Mouse (Mus musculus) cerebral cortex, adult 2 months (tissue): ENCODE measurements around the gene Mettl7b.

ENCODE experiments used
- WGBS: fragments of 180-500 bp; shearing (Covaris S2); methylation state at CpG from one replicate; pipeline ENCODE4 v1.1.7; 2018; 5-methylcytosine and 5-hydroxymethylcytosine counted together

The Mettl7b gene

DNA sequence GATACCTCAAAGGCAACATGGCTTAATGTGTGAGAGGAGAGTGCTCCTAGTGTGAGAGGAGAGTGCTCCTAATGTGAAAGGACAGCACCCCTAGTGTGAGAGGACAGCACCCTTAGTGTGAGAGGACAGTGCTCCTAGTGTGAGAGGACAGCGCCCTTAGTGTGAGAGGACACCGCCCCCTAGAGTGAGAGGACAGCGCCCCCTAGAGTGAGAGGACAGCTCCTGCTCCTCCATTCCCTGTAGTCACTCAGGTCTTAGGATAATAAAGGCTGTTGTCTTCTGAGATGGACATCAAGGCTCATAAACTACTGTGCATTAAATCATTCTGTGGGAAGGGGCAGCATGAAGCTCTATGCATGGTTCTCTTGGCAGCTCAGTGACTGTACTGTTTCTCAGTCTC lies 15.1 kb downstream of the Mettl7b start:
- 24% methylated on average over 3 of the region's 3 CpGs for WGBS

DNA sequence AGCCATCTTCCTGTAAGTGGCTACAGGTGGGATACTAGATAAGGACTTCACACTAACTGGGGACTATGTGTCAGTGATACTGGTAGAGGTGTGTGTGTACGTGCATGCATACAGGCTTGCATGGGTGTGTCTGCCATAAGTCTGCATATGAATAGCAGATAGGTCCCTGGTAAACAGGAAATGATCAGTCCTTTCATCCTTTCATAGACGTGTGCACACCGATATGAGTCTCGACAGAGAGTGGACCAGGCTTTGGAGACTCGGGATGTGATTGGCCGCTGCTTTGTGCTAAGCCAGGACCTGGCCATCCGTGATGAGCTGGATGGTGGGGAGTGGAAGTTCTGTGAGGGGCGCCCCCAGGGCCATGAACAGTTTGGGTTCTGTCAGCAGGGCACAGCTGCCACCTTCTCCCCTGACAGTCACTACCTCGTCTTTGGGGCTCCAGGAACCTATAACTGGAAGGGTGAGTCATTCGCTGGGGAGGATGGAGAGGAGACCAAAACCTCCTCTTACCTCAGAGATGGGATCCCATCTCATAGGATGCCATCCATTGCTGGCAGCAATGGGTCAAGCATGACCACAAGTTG lies 20.2 kb downstream of the Mettl7b start:
- 82% methylated on average over 10 of the region's 10 CpGs for WGBS

GRCm38 (mm10) chr10:128938974-128939373 lies 21.8 kb downstream of the Mettl7b start:
- 65% methylated on average over 5 of the region's 5 CpGs for WGBS

- WGBS = 74% methylated on average over 9 of the region's 9 CpGs
These were observed 22.3 kb downstream of the Mettl7b start for GRCm38 (mm10) chr10:128938457-128938856.

DNA sequence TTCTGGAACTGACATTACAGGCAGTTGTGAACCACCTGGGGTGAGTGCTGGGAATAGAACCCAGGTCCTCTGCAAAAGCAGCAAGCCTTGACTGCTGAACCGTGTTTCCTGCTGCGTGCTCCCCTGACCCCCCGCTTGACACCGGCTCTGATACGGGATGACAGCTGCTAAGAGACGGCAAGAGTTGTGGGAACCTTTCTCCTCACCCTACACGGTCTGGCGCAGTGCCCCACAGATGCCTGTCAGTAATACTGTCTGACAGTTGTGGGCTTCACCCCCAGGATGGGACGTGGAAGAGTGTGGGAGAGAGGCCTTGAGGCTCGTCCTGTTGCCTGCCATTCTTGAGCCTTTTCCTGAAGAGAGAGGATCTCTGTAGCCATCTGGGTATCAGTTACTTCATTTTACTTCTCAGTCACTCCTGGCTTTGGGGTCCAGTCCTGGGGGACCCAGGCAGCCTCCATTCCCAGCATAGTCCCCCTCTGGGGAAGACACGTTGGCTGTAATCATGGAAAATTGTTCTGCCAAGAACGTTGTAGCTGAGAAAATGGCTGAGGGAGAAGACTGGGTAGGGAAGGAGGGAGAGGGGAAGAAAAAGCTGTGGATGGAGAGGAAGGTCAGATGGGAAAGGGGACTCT lies 22.9 kb downstream of the Mettl7b start:
- 78% methylated on average over 12 of the region's 12 CpGs for WGBS

GRCm38 (mm10) chr10:128935826-128936440 lies 24.9 kb downstream of the Mettl7b start:
- 81% methylated on average over 8 of the region's 8 CpGs for WGBS

DNA sequence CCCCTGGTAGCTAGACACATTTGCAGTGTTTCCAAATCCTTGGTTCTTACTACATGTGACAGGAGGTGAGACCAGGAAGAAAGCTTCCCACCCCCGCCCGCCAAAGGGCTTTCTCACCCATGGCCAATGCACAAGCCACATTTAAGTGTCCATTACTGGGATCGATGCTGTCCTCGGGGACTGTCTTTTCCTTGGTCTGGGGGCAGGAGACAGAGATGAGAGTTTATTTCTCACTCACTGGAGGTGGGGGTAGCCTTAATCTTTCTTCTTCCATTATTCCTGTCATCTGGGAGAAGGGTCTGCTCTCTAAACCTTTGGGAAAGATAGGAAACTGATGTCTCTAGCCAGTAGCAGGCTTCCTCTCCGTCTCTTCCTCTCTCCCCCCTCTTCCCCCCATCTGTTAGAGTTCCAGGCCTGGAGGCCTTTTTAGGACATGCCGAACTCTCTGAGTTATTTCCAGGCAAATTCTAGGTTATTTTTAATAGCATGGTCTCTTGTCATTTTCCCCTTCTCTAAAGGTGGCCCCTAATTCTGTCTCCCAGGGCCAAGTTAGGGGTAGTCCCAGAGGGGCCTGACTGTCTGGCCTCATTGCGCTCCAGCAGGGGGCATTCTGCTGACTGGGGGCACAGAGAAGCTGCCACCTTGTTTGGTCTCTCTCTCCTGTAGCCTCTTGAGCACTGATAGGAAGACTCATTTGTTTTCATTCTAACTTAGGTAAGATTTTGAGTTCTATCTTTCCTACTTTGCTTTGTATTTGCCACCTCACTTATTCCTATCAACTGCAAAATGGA lies 25.6 kb downstream of the Mettl7b start:
- WGBS = 61% methylated on average over 7 of the region's 7 CpGs

- WGBS = 8% methylated on average over 21 of the region's 21 CpGs
These were observed 26.6 kb downstream of the Mettl7b start for GRCm38 (mm10) chr10:128933976-128934721.

DNA sequence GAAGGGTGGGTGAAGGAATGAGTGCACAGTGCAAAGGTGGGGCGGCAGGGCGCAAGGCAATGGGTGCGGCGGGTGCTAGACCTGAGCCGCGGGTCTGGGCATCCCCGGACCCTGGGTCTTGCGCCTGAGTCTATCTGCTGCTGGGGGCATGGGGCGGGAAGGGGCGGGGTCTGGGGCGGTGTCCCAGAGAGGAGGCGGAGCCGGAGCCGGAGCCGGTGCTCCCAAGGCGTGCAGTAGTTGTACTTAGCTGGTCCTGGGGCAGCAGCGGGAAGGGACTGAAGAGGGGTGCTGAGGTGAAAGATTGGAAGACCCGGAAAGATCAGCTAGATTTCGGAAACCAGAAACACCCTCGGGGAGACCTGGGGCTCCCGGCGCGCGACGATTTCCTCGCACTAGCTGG lies 27.2 kb downstream of the Mettl7b start, which contains the start of gene Itga7:
Itga7 (plus strand) TSS at position 245 of the 400 bp plus-strand sequence.
- WGBS = under 1% methylated on average over 26 of the region's 26 CpGs

DNA sequence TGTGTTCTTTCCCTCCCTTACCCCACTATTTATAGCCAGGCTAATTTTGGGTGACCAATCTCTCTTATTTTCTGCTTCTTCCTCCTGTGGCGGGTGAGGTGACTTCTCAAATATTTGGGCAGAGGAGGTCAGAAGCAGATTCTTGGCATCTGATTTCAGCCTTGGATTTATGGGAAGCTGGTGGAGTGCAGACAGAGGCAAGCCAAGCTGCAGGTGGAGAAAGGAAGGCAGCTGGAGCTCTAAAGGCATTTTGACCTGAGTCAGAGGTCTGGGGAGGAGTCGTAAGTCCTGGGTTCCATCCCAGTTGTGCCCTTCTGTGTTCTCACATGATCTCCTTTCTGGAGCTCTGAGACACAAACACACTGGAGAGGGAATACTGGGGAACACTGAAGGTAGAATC lies 29.3 kb downstream of the Mettl7b start:
- WGBS = 67% methylated on average over 2 of the region's 2 CpGs

GRCm38 (mm10) chr10:128929638-128930378 lies 31.0 kb downstream of the Mettl7b start:
- 65% methylated on average over 7 of the region's 7 CpGs for WGBS

DNA sequence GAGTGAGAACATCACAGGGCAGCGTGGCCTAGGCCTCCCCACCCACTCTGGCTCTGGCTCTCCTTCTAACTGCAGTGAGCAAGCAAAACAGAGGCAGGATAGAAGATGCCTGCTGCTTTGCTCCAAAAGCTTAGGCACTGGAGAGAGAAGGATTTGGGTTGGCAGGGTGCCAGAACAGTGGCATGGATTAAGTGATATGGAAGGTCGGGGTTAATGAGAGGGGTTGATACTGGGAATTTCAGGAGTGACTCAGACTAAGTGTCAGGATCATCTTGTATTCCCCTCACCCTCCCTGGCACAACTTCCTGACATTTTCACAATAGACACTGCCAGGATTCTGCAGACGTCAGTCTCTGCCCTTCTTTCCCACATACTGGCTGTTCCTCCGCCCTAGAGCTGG lies 32.4 kb downstream of the Mettl7b start:
- 43% methylated on average over 4 of the region's 4 CpGs for WGBS

DNA sequence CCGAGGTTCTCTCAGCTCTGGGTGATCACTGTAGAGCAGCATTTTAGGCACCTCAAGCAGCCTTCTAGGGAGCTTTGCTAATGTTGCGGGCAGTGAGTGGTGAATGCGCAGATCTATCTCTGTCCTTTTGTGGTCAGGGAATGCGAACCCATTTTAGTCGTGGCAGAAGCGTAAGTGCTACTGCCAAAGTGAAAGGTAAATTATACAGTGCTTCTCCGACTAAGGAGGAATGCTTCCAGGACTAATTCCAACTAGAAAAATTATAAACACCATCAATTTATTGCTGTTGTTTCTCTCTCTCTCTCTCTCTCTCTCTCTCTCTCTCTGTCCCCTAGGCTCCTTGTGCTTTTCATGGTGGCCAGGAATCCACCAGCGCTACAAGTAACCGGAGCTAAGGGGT lies 36.9 kb downstream of the Mettl7b start, which contains the start of gene Bloc1s1:
Bloc1s1 (minus strand) TSS at position 101 of the 400 bp plus-strand sequence.
- WGBS = 37% methylated on average over 9 of the region's 9 CpGs

DNA sequence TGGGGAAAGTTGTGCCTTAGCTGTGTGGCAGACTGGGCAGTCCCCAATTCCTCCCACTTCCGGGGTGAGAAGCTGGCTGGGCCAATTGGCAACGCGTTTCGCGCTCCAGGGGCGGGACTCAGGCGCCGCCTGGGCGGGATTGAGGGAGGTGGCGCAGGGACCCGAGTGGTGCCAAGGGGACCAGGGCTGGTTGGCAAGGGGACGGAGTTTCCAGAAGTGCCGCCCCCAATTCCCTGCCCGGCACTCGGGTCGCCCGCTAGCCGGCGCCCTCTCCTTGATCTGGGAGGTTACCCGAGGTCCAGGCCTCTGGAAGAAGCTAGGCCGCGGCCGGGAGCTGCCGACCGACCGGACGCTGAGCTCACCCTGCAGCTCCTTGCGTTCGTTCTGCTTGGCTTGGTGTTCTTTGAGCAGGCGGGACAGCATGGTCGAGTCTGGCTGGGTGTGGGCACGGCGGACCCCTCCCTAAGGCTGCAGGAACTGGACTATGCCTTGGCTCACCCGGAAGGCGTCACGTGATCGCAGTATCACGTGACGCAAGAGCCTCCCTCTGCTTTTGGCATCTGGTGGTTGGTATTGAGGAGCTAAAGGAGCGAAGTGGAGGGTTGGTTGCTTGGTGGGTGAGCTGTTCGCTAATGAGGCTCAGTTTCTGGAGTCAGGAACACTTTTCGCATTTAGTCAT lies 37.6 kb downstream of the Mettl7b start:
- under 1% methylated on average over 42 of the region's 42 CpGs for WGBS

- 17% methylated on average over 1 of the region's 1 CpGs for WGBS
These were observed 38.1 kb downstream of the Mettl7b start, which contains the start of gene Rdh5 for GRCm38 (mm10) chr10:128922822-128923012. Gene Rdh5, minus strand, starts transcription at chr10:128922888.

- 45% methylated on average over 16 of the region's 16 CpGs for WGBS
These were observed 38.6 kb downstream of the Mettl7b start for GRCm38 (mm10) chr10:128921883-128922821.

- 71% methylated on average over 1 of the region's 1 CpGs for WGBS
These were observed 39.5 kb downstream of the Mettl7b start for GRCm38 (mm10) chr10:128921251-128921650.

DNA sequence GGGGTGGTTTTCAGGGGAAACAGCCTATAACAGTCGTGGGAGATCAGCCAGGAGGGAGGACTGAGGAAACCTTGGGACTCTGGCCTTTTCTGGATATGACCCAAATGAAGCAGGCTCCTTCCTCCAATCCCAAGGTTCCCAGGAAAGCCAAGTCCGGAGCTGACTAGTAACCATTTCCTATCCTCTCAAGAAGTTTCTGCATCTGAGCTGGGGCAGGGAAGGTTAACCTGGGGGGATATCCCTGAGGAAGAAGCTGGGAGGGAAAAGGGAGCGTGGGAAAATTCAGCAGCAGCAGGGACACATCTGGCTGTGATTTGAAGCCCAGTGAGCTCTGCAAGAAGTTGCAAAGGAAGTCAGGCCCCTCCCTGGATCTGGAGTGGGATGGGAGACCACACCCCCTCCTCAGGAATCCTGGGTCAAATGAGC lies 40.0 kb downstream of the Mettl7b start:
- WGBS = 73% methylated on average over 3 of the region's 3 CpGs

- WGBS = 83% methylated on average over 7 of the region's 7 CpGs
These were observed 40.8 kb downstream of the Mettl7b start for GRCm38 (mm10) chr10:128919966-128920365.
